ENCODE assay signal across 29 mouse cellular contexts in genomic region chr3:106240210-106240609, GRCm38 (mm10). TPM values are rescaled to one million over a fixed set of nuclear protein-coding genes. Genes with fewer than 3 reads are reported as not detected.
"Had no signal": no experiment of that assay in that cellular context is flagged by ENCODE, and none has a peak within 500 bp of the region (broad histone marks: within the 10 kb centered on the region; RNA-seq: fewer than 3 reads in every experiment).

No protein-coding gene starts in this region.

RNA-seq across cellular contexts. Expression of gene Chil4, which starts 20.9 kb away (rescaled TPM):
- total RNA-seq: common myeloid progenitor, adult 5-6 weeks; forebrain, postnatal 0 days; gastrocnemius, adult 18-20 months; gastrocnemius, adult 2 months; gastrocnemius, adult 8-10 months; gastrocnemius, postnatal 10 days; gastrocnemius, postnatal 14 days; gastrocnemius, postnatal 25 days; gastrocnemius, postnatal 36 days; gastrocnemius, postnatal 4 days; granulocyte monocyte progenitor cell, adult 5-6 weeks; heart, adult 18-20 months had no signal
- polyA plus RNA-seq: cerebellum, adult 2 months; cortical plate, adult 2 months; embryonic facial prominence, embryonic 10.5 days; embryonic facial prominence, embryonic 11.5 days; embryonic facial prominence, embryonic 12.5 days; embryonic facial prominence, embryonic 13.5 days; embryonic facial prominence, embryonic 14.5 days; erythroblast, embryonic 14.5 days; forebrain, embryonic 10.5 days; forebrain, embryonic 11.5 days; forebrain, embryonic 12.5 days; forebrain, embryonic 13.5 days; forebrain, embryonic 14.5 days; forebrain, embryonic 15.5 days; forebrain, embryonic 16.5 days; forebrain, postnatal 0 days; frontal cortex, adult 2 months; gonadal fat pad, adult 2 months had no signal
